Mouse (Mus musculus) C2C12 (cell line): Measurements from ENCODE around the gene Shprh. TPM values are rescaled to one million over a fixed set of nuclear protein-coding genes. Genes with fewer than 3 reads are reported as not detected.
"Not testable (repeated sequence)": the region's sequence is repeated elsewhere in the genome, so short reads cannot be mapped to it uniquely, and the experiment has no call there.

Experiments used
- H3K27me3 ChIP-seq: one replicate; pipeline ENCODE4 v1.6.1; 2011; ENCODE audit not compliant: control insufficient read depth, insufficient read depth, insufficient read length
- H3K36me3 ChIP-seq: one replicate; pipeline ENCODE4 v1.6.1; 2011; ENCODE audit not compliant: control insufficient read depth, insufficient read depth
- H3K4me3 ChIP-seq: one replicate; pipeline ENCODE4 v1.5.1; 2011; ENCODE audit warnings: mild to moderate bottlenecking, control low read depth; ENCODE audit not compliant: poor library complexity, insufficient read depth, severe bottlenecking
- H3K79me2 ChIP-seq: one replicate; pipeline ENCODE4 v1.6.1; 2011; ENCODE audit not compliant: control insufficient read depth, insufficient read depth
- H3K79me3 ChIP-seq: one replicate; pipeline ENCODE4 v1.6.1; 2011; ENCODE audit warnings: low read depth, control low read depth
- H3ac ChIP-seq: one replicate; pipeline ENCODE3; 2011; ENCODE audit warnings: low read depth; ENCODE audit not compliant: control insufficient read depth, insufficient read length
- CEBPB ChIP-seq: IDR thresholded peaks from one replicate; pipeline ENCODE4 v1.6.1; 2011; ENCODE audit warnings: low read depth, mild to moderate bottlenecking, control low read depth, moderate library complexity
- CTCF ChIP-seq: IDR thresholded peaks from one replicate; pipeline ENCODE4 v1.5.1; 2011; ENCODE audit not compliant: control insufficient read depth, insufficient read depth, insufficient read length
- FOSL1 ChIP-seq: IDR thresholded peaks from one replicate; pipeline ENCODE4 v1.8.0; 2011; ENCODE audit warnings: mild to moderate bottlenecking, low read length; ENCODE audit not compliant: poor library complexity, insufficient read depth, severe bottlenecking
- MAX ChIP-seq: IDR thresholded peaks from one replicate; pipeline ENCODE4 v1.6.1; 2011; ENCODE audit warnings: mild to moderate bottlenecking, control low read depth
- MYOD1 ChIP-seq: IDR thresholded peaks from one replicate; pipeline ENCODE4 v1.6.1; 2011; ENCODE audit warnings: low read depth; ENCODE audit not compliant: control insufficient read depth, insufficient read length
- MYOG ChIP-seq: IDR thresholded peaks from one replicate; pipeline ENCODE4 v1.6.1; 2011; ENCODE audit not compliant: control insufficient read depth, insufficient read length; ENCODE audit errors: extremely low read depth
- USF1 ChIP-seq: IDR thresholded peaks from one replicate; pipeline ENCODE4 v1.6.1; 2011; ENCODE audit warnings: low read depth, mild to moderate bottlenecking, control low read depth, moderate library complexity
- polyA plus RNA-seq: library from polyadenylated mRNA; unstranded; fragments of >200 nt; fragmentation: generic; extraction: Trizol; gene quantifications from one replicate; pipeline ENCODE4 v1.2.1, GENCODE M21; 2012; ENCODE audit warnings: missing spikeins

Gene Shprh
- polyA plus RNA-seq, 1 experiment: 1.7 TPM

GRCm38 (mm10) chr10:11175801-11176482 is 26.7 kb downstream of the Shprh start:
- peaks cover 81% of the 10 kb centered on the region for H3K36me3 ChIP-seq
- H3K4me3 ChIP-seq: no peak overlapping the region
- TF ChIP-seq CTCF: no peak
- TF ChIP-seq MYOD1: no peak
- no peak for TF ChIP-seq MAX
- TF ChIP-seq USF1: no peak
- TF ChIP-seq CEBPB: no peak
- no peak for TF ChIP-seq MYOG
- TF ChIP-seq FOSL1: no peak
- H3K79me2 ChIP-seq: no peaks in the 10 kb centered on the region
- H3ac ChIP-seq: no peak overlapping the region
- H3K27me3 ChIP-seq: no peaks in the 10 kb centered on the region
- H3K79me3 ChIP-seq: no peaks in the 10 kb centered on the region

DNA sequence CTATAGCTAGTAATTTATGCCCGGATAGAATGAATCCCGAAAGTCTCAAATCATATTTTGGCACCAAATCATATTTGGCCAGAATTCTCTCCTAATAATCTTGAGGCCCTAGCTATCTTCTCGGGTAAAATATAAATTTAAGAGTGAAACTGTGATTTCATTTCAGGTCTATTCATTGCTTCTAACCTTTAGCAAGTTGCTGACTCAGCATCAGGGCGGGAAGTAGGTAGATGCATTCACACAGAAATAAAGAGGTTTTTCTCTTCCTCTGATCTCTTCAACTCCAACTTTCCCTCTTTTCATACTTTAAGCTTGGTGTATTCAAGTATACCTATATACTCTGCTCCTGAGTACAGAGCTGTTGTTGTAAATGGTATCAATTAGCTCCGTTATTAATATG is 30.9 kb downstream of the Shprh start:
- Histone ChIP-seq H3K79me3 (no peaks in the 10 kb centered on the region), H3K4me3 (no peak overlapping the region), H3K27me3 (no peaks in the 10 kb centered on the region), H3K79me2 (no peaks in the 10 kb centered on the region), H3K36me3 (peaks cover 81% of the 10 kb centered on the region), H3ac (no peak overlapping the region)
- TF ChIP-seq MAX: no peak

DNA sequence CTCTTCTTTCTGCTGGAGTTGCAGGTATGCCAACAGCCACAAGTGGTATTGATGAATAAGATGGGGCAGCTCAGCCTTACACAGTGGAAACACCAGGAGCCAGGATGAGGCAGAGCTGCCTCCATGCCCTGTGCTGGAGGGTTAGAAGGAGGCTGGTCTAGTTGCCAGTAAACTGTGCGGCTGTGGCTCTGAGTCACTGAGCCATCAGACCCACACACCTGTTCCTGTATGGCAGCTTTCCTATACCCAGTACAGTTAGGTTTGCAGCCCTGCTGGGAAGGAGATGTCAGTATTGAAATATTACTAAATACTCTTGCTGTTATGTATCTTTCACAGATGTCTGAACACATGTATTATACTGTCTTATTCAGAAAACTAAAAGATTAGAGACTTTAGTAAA is 48.1 kb downstream of the Shprh start:
- Histone ChIP-seq H3ac (no peak overlapping the region), H3K4me3 (no peak overlapping the region), H3K79me3 (peaks cover 2% of the 10 kb centered on the region), H3K27me3 (no peaks in the 10 kb centered on the region), H3K36me3 (peaks cover 76% of the 10 kb centered on the region), H3K79me2 (no peaks in the 10 kb centered on the region)
- no peak for TF ChIP-seq MAX
- TF ChIP-seq USF1: no peak
- TF ChIP-seq MYOD1: peak; percentile 91

DNA sequence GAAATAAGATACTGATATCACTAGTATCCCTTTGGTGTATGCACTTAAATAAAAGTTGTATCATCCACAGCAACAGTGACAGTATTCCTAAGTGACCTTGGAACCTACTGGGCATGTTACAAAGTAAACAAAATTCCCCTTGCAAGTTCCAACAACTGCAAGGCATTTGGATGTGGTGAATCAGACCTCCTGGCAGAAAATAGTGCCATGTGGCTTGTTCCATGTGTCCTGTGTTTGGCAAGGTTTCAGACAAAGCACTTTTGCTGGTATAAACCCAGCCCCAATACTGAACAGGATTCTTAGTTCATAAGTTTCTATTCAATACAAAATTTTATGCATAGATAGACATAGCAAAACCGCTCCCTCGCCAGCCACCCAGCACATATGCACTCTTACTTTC is 49.1 kb downstream of the Shprh start:
- Histone ChIP-seq H3K79me3 (peaks cover 2% of the 10 kb centered on the region), H3K27me3 (no peaks in the 10 kb centered on the region), H3ac (no peak overlapping the region), H3K36me3 (peaks cover 66% of the 10 kb centered on the region), H3K79me2 (no peaks in the 10 kb centered on the region), H3K4me3 (no peak overlapping the region)
- no peak for TF ChIP-seq CTCF
- no peak for TF ChIP-seq USF1
- TF ChIP-seq MYOD1: peak; percentile 17
- TF ChIP-seq FOSL1: no peak
- TF ChIP-seq MYOG: no peak
- TF ChIP-seq CEBPB: no peak
- peak; percentile 61 for TF ChIP-seq MAX

GRCm38 (mm10) chr10:11199980-11200379 is 50.8 kb downstream of the Shprh start:
- Histone ChIP-seq H3K79me2 (no peaks in the 10 kb centered on the region), H3K4me3 (no peak overlapping the region), H3K27me3 (no peaks in the 10 kb centered on the region), H3ac (no peak overlapping the region), H3K36me3 (peaks cover 63% of the 10 kb centered on the region), H3K79me3 (peaks cover 2% of the 10 kb centered on the region)
- no peak for TF ChIP-seq MYOD1
- TF ChIP-seq CEBPB: no peak
- no peak for TF ChIP-seq MYOG
- TF ChIP-seq CTCF: no peak
- no peak for TF ChIP-seq FOSL1
- TF ChIP-seq MAX: no peak
- TF ChIP-seq USF1: no peak

GRCm38 (mm10) chr10:11205883-11206282 is 56.7 kb downstream of the Shprh start:
- not testable (repeated sequence) for H3K27me3 ChIP-seq, H3ac ChIP-seq, H3K4me3 ChIP-seq, H3K79me3 ChIP-seq, H3K79me2 ChIP-seq
- peaks cover 66% of the 10 kb centered on the region for H3K36me3 ChIP-seq

- H3K36me3 ChIP-seq: peaks cover 79% of the 10 kb centered on the region
- H3K79me2 ChIP-seq: no peaks in the 10 kb centered on the region
- no peaks in the 10 kb centered on the region for H3K27me3 ChIP-seq
- no peaks in the 10 kb centered on the region for H3K79me3 ChIP-seq
- H3ac ChIP-seq: no peak overlapping the region
- TF ChIP-seq MAX: no peak
- no peak for TF ChIP-seq USF1
- no peak for TF ChIP-seq MYOD1
- TF ChIP-seq CEBPB: no peak
- no peak for TF ChIP-seq MYOG
- TF ChIP-seq CTCF: no peak
- TF ChIP-seq FOSL1: no peak
- no peak overlapping the region for H3K4me3 ChIP-seq
Measured at GRCm38 (mm10) chr10:11208670-11209069, 59.4 kb downstream of the Shprh start.
